Mouse (Mus musculus) limb, embryonic 12.5 days (tissue): ENCODE measurements around the gene Gm14569. TPM values are rescaled to one million over a fixed set of nuclear protein-coding genes. Genes with fewer than 3 reads are reported as not detected.

Experiments
- microRNA-seq: library from miRNA; unstranded; fragments of <30 nt; microRNA quantifications from one replicate; pipeline ENCODE4, GENCODE M21; 2017
- polyA plus RNA-seq: library from polyadenylated mRNA; unstranded; fragments of >200 nt; fragmentation: Nextera tagmentation; extraction: Ambion mirVana; gene quantifications from 2 replicates; pipeline ENCODE4 v1.2.1, GENCODE M21; 2016

Gm14569 gene
- polyA plus RNA-seq, 1 experiment from 2014 or later = not detected

Small RNAs within 50 kb of the gene (microRNA-seq; reads per million reads assigned to microRNA genes)
- not detected for gene Gm44485

Other genes with a start within 250 kb of the Gm14569 start
- 0.31 TPM in 1 of 2 replicates, not detected in the other for gene Lonrf3, start 163.5 kb downstream of the Gm14569 start, polyA plus RNA-seq
- not detected in 2 replicates for gene Gm6268, start 90.5 kb downstream of the Gm14569 start, polyA plus RNA-seq
- 326 and 341 TPM in 2 replicates for gene Pgrmc1, start 106.4 kb upstream of the Gm14569 start, polyA plus RNA-seq
- gene Akap17b, start 153.6 kb upstream of the Gm14569 start, polyA plus RNA-seq = 2.8 and 2.9 TPM in 2 replicates